Mouse (Mus musculus) Patski (cell line): ENCODE measurements around the gene Smim24. TPM values are rescaled to one million over a fixed set of nuclear protein-coding genes. Genes with fewer than 3 reads are reported as not detected.

Source experiments
- ATAC-seq: fragments of 100-300 bp; one replicate; pipeline ENCODE4 v1.8.0; 2021
- CTCF ChIA-PET: fragments of 350-600 bp; sonication (Branson Sonifier 250); formaldehyde crosslinking; loops from one replicate; lab custom pipeline; 2022; ENCODE audit warnings: inconsistent platforms; lab: Charles Lee
- POLR2A ChIA-PET: fragments of 350-600 bp; sonication (Branson Sonifier 250); formaldehyde crosslinking; loops from one replicate; lab custom pipeline; 2022; ENCODE audit warnings: antibody characterized with exemption, inconsistent platforms; lab: Charles Lee
- DNase-seq: peaks from one replicate; pipeline ENCODE4 v3.0.0-alpha.2; 2011; ENCODE audit warnings: low read depth, low spot score
- H3K27me3 ChIP-seq: fragments of 371-371 bp; one replicate; pipeline ENCODE4 v1.5.1; 2021
- CTCF ChIP-seq: fragments of 100-300 bp; IDR thresholded peaks from one replicate; pipeline ENCODE4 v1.5.1; 2021
- in situ Hi-C: fragments of 300-500 bp; cut with MboI; formaldehyde crosslinking; loops from 3 replicates; pipeline ENCODE4 v1.11.1; 2018; ENCODE audit warnings: low pct_unique_long_range_greater_than_20kb, mixed read lengths
- polyA plus RNA-seq: library from polyadenylated mRNA; unstranded; gene quantifications from one replicate; pipeline ENCODE4 v1.2.3, GENCODE M21; 2021

Smim24 gene
- polyA plus RNA-seq, 1 experiment from 2014 or later: 0.18 TPM

- ChIA-PET POLR2A (no interaction called here), CTCF (interaction anchor here (1.2 kb wide), 1 partner anchor 17 kb away, joined by 3 read pairs; no protein-coding TSS in a partner anchor)
- no peak for TF ChIP-seq CTCF
- peak; percentile 78 for DNase-seq
- H3K27me3 ChIP-seq: no peaks in the 10 kb centered on the region
- ATAC-seq: peak; percentile 64
- in situ Hi-C loops: no loop called here
These were observed 40.0 kb downstream of the Smim24 start for GRCm38 (mm10) chr10:81432868-81433262.

- no peaks in the 10 kb centered on the region for H3K27me3 ChIP-seq
- ATAC-seq (no peak), DNase-seq (no peak)
- ChIA-PET POLR2A (no interaction called here), CTCF (interaction anchor here (0.9 to 1.4 kb wide), 2 partner anchors 26 to 44 kb away, joined by 4 read pairs; no protein-coding TSS in a partner anchor)
- in situ Hi-C loops: no loop called here
- TF ChIP-seq CTCF: no peak
These were observed 40.9 kb downstream of the Smim24 start for GRCm38 (mm10) chr10:81433541-81434289.

GRCm38 (mm10) chr10:81434361-81435263, 41.8 kb downstream of the Smim24 start:
- in situ Hi-C loops: no loop called here
- DNase-seq: no peak
- POLR2A ChIA-PET: no interaction called here

GRCm38 (mm10) chr10:81435436-81435835, 42.6 kb downstream of the Smim24 start:
- no peak for TF ChIP-seq CTCF
- no peak for DNase-seq
- POLR2A ChIA-PET: no interaction called here

More at GRCm38 (mm10) chr10:81434361-81435263, 41.8 kb downstream of the Smim24 start:
- ATAC-seq: no peak
- peaks cover 5% of the 10 kb centered on the region for H3K27me3 ChIP-seq
- no peak for TF ChIP-seq CTCF
- CTCF ChIA-PET: interaction anchor here (0.9 to 1.4 kb wide), 4 partner anchors 16 to 44 kb away, joined by 3 to 5 read pairs (median 4); no protein-coding TSS in a partner anchor

GRCm38 (mm10) chr10:81441019-81441418, 48.2 kb downstream of the Smim24 start:
- TF ChIP-seq CTCF: no peak
- peaks cover 25% of the 10 kb centered on the region for H3K27me3 ChIP-seq
- POLR2A ChIA-PET: no interaction called here
- CTCF ChIA-PET: interaction anchor here (0.9 to 1.7 kb wide), 2 partner anchors 42 to 45 kb away, joined by 3 to 5 read pairs; no protein-coding TSS in a partner anchor
- in situ Hi-C loops: loop anchor here (5.0 kb wide), 1 partner anchor 49 kb away; the partner anchor contains the start of gene Smim24
- ATAC-seq (no peak), DNase-seq (no peak)

More at GRCm38 (mm10) chr10:81435436-81435835, 42.6 kb downstream of the Smim24 start:
- CTCF ChIA-PET: interaction anchor here (1.0 to 1.3 kb wide), 2 partner anchors 15 to 32 kb away, joined by 3 to 5 read pairs; no protein-coding TSS in a partner anchor
- in situ Hi-C loops: no loop called here
- no peak for ATAC-seq
- H3K27me3 ChIP-seq: peaks cover 6% of the 10 kb centered on the region

Other genes starting within 250 kb of the Smim24 start
- 33.9 TPM for gene Pias4, start 225.1 kb upstream of the Smim24 start, polyA plus RNA-seq
- gene Eef2, start 216.4 kb upstream of the Smim24 start, polyA plus RNA-seq: 1,798 TPM
- gene Dapk3, start 210.0 kb upstream of the Smim24 start, polyA plus RNA-seq: 82.0 TPM
- 0.50 TPM for gene 4930442H23Rik, start 209.2 kb upstream of the Smim24 start, polyA plus RNA-seq
- gene Nmrk2, start 191.0 kb upstream of the Smim24 start, polyA plus RNA-seq: 0.14 TPM
- 0.04 TPM for gene Atcay, start 162.2 kb upstream of the Smim24 start, polyA plus RNA-seq
- 11.7 TPM for gene Zfr2, start 159.9 kb upstream of the Smim24 start, polyA plus RNA-seq
- gene Matk, start 140.1 kb upstream of the Smim24 start, polyA plus RNA-seq: 1.5 TPM
- 98.3 TPM for gene Mrpl54, start 126.1 kb upstream of the Smim24 start, polyA plus RNA-seq
- 71.4 TPM for gene Apba3, start 126.1 kb upstream of the Smim24 start, polyA plus RNA-seq
- 6.5 TPM for gene Tjp3, start 101.5 kb upstream of the Smim24 start, polyA plus RNA-seq
- 51.5 TPM for gene Pip5k1c, start 100.1 kb upstream of the Smim24 start, polyA plus RNA-seq
- 34.5 TPM for gene Cactin, start 71.9 kb upstream of the Smim24 start, polyA plus RNA-seq
- not detected for gene Tbxa2r, start 64.3 kb upstream of the Smim24 start, polyA plus RNA-seq
- 0.46 TPM for gene Gipc3, start 49.8 kb upstream of the Smim24 start, polyA plus RNA-seq
- gene Hmg20b, start 42.6 kb upstream of the Smim24 start, polyA plus RNA-seq: 118 TPM
- 23.9 TPM for gene Mfsd12, start 35.6 kb upstream of the Smim24 start, polyA plus RNA-seq
- gene 4930404N11Rik, start 27.2 kb upstream of the Smim24 start, polyA plus RNA-seq: 2.7 TPM
- gene Fzr1, start 14.5 kb upstream of the Smim24 start, polyA plus RNA-seq: 62.1 TPM
- gene Dohh, start 8.6 kb upstream of the Smim24 start, polyA plus RNA-seq: 83.4 TPM
- gene Gm48551, start 8.6 kb upstream of the Smim24 start, polyA plus RNA-seq: 2.4 TPM
- gene Gm48552, start 4.0 kb upstream of the Smim24 start, polyA plus RNA-seq: 0.76 TPM
- gene Nfic, start 62.6 kb downstream of the Smim24 start, polyA plus RNA-seq: 41.8 TPM
- gene Celf5, start 89.7 kb downstream of the Smim24 start, polyA plus RNA-seq: 0.99 TPM
- gene Ncln, start 103.3 kb downstream of the Smim24 start, polyA plus RNA-seq: 104 TPM
- 0.03 TPM for gene S1pr4, start 107.1 kb downstream of the Smim24 start, polyA plus RNA-seq
- not detected for gene Gna15, start 131.2 kb downstream of the Smim24 start, polyA plus RNA-seq
- gene Gna11, start 152.1 kb downstream of the Smim24 start, polyA plus RNA-seq: 76.2 TPM
- 1,239 TPM for gene Aes, start 166.4 kb downstream of the Smim24 start, polyA plus RNA-seq
- 46.4 TPM for gene Tle2, start 181.5 kb downstream of the Smim24 start, polyA plus RNA-seq
- 7.5 TPM for gene Tle6, start 208.0 kb downstream of the Smim24 start, polyA plus RNA-seq
- 1.1 TPM for gene BC025920, start 213.2 kb downstream of the Smim24 start, polyA plus RNA-seq
- gene Sirt6, start 234.7 kb downstream of the Smim24 start, polyA plus RNA-seq: 21.7 TPM
- gene Ankrd24, start 235.5 kb downstream of the Smim24 start, polyA plus RNA-seq: 21.5 TPM